Mouse (Mus musculus): ENCODE measurements around the gene Zmynd15.

Gene Zmynd15

GRCm38 (mm10) chr11:70506385-70506784 is 47.2 kb downstream of the Zmynd15 start:
- peak; percentile 84 for DNase-seq (ENCODE audit: low spot score)

GRCm38 (mm10) chr11:70506962-70507515 is 47.8 kb downstream of the Zmynd15 start:
- no peak for DNase-seq (ENCODE audit: low spot score)

GRCm38 (mm10) chr11:70509753-70510564 is 50.7 kb downstream of the Zmynd15 start:
- peak; percentile 30 for DNase-seq (ENCODE audit: low spot score)

GRCm38 (mm10) chr11:70511242-70511641 is 52.0 kb downstream of the Zmynd15 start:
- no peak for DNase-seq (ENCODE audit: low spot score)

GRCm38 (mm10) chr11:70511825-70512224 is 52.6 kb downstream of the Zmynd15 start:
- no peak for DNase-seq (ENCODE audit: low spot score)

GRCm38 (mm10) chr11:70512709-70513342 is 53.6 kb downstream of the Zmynd15 start:
- no peak for DNase-seq (ENCODE audit: low spot score)

GRCm38 (mm10) chr11:70513520-70513919 is 54.3 kb downstream of the Zmynd15 start:
- DNase-seq (ENCODE audit: low spot score) = no peak

- DNase-seq (ENCODE audit: low spot score) = no peak
Measured at GRCm38 (mm10) chr11:70514288-70514687, 55.1 kb downstream of the Zmynd15 start, which contains the start of gene Vmo1. TSS of gene Vmo1 (minus strand) at chr11:70514616.
